Mouse (Mus musculus) left cerebral cortex, postnatal 14 days (tissue): ENCODE data around the gene Pcdh15. TPM values are rescaled to one million over a fixed set of nuclear protein-coding genes. Genes with fewer than 3 reads are reported as not detected.

Source experiments
- DNase-seq, 2 experiments: peaks; one replicate each; pipeline ENCODE4 v3.0.0; 2021 to 2022; ENCODE audit warnings: low spot score in 2 of 2, mixed read lengths in 1 of 2
- intact Hi-C: fragments of 180-260 bp; cut with DNase I; formaldehyde crosslinking; loops from one replicate; pipeline ENCODE4 v1.15.1; 2025
- total RNA-seq, 2 experiments: library from RNA; stranded (reverse); gene quantifications; 2 replicates each; pipeline ENCODE4 v1.2.3; 2021

Pcdh15 gene
- total RNA-seq, 2 experiments from 2014 or later, result 32.2 to 32.8 TPM

- peak; percentile 13 to 67 for DNase-seq
- intact Hi-C loops, result no loop called here
Observed at GRCm38 (mm10) chr10:73908568-73908967, 809.4 kb downstream of the Pcdh15 start.

- no peak for DNase-seq
- intact Hi-C loops, result no loop called here
Observed at GRCm38 (mm10) chr10:73915170-73915569, 816.0 kb downstream of the Pcdh15 start.

DNA sequence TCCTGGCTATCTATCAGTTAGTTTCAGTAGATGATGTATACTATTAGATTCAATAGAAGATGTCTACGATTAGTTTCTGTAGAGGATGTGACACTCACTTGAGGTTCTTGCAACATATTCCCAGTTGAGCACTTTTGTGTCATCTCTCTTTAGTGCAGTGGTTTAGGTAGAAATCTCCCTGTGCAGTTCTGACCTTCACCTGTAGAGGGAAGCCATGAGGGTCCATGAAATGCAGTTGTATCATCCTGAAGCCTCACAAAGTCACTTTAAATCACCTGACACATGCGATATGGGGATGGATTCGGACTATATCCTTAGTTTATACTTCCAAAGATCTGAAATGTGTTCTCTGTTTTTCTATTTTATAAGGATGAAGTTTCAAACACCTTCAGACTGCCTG lies 822.4 kb downstream of the Pcdh15 start:
- intact Hi-C loops, result no loop called here
- peak; percentile 8 to 18 for DNase-seq

- no peak for DNase-seq
- intact Hi-C loops, result no loop called here
Observed at GRCm38 (mm10) chr10:73928672-73929071, 829.5 kb downstream of the Pcdh15 start.

- DNase-seq, result peak; percentile 21 to 54
- intact Hi-C loops, result no loop called here
Observed at GRCm38 (mm10) chr10:73929718-73930117, 830.6 kb downstream of the Pcdh15 start.

- no peak for DNase-seq
- intact Hi-C loops, result no loop called here
Observed at GRCm38 (mm10) chr10:73931185-73931584, 832.0 kb downstream of the Pcdh15 start.

GRCm38 (mm10) chr10:73931996-73932679 lies 833.0 kb downstream of the Pcdh15 start:
- DNase-seq, result no peak
- intact Hi-C loops, result no loop called here

DNA sequence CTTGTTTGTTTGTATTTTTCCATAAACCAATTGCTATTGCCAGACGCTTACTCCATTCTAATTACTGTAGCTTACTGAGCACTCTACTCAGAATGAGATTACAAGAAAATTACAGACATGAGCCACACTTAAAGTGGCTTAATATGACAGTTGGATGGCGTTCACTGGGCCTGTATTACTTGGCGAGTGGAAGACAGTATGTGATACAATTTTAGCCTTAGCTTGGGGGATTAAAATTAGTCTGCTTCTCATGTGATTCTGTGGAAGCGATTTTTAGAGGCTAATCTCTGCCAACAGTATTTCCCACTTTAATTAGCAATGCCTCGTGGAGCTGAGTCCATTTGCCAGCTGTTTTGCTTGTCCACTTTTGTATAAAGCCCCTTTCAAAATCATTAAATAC lies 837.0 kb downstream of the Pcdh15 start:
- no peak for DNase-seq
- intact Hi-C loops, result no loop called here

DNA sequence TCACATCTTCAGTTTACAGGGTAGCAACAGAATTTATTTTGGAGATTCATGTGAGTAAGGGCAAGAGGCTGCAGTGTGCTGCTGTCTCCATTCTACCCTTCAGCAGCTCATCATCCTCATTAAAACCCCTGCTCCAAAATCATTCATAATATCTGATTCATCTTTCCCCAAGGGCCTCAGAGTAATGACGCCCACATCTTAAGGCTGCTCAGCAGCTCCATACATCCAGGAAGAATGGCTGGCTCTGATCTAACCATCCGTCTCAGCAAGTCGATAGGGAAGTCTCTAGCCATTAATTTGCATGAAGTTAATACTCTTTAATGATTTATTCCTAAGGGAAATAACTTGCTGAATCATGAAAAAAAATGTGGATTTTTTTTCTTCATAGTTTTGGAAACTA lies 839.8 kb downstream of the Pcdh15 start:
- intact Hi-C loops, result no loop called here
- DNase-seq, result no peak

DNA sequence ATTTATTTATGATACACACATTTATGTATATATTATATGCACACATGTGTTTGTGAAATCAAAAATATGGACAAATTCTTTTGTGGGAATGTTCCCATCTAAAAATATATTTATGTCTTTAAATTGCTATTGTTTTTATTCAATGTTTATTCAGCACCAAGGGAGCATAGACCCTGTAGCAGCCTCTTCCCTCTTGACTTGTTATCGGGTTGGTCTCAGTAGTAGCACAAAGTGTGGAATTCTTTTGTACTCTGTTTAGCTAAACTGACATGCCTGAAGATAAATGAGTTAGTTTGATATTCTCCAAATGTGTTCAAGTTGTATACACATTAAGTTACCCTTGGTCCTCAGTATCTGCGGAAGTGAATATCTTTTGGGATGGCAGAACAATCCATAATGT lies 848.7 kb downstream of the Pcdh15 start:
- intact Hi-C loops, result no loop called here
- no peak for DNase-seq

GRCm38 (mm10) chr10:73953362-73953761 lies 854.2 kb downstream of the Pcdh15 start:
- DNase-seq, result no peak
- intact Hi-C loops, result no loop called here

GRCm38 (mm10) chr10:73984057-73984456 lies 884.9 kb downstream of the Pcdh15 start:
- DNase-seq, result no peak
- intact Hi-C loops, result no loop called here

- peak in 1 of 2 experiments; percentile 9 for DNase-seq
- intact Hi-C loops, result no loop called here
Observed at GRCm38 (mm10) chr10:74008836-74009235, 909.7 kb downstream of the Pcdh15 start.

GRCm38 (mm10) chr10:74023091-74023490 lies 923.9 kb downstream of the Pcdh15 start:
- intact Hi-C loops, result no loop called here

GRCm38 (mm10) chr10:74053059-74053458 lies 953.9 kb downstream of the Pcdh15 start:
- intact Hi-C loops, result no loop called here
- DNase-seq, result peak; percentile 44 to 61

More at GRCm38 (mm10) chr10:74023091-74023490, 923.9 kb downstream of the Pcdh15 start:
- no peak for DNase-seq

DNA sequence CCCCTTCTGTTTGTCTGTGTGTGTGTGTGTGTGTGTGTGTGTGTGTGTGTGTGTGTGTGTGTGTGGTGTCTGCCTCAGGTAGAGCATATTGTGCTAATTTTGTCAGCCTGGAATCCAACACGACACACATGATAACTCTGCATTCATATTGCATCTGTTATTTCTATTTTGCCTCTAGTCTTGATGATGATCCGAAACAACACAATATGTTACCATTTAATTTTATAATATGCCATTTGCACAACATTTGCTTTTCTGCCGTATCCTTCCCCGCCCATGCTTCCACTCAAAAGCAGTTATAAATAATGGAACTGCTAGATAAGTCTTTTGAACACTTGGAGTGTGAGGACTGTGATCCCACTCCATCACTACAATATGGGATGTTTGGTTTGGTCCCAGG lies 987.5 kb downstream of the Pcdh15 start:
- peak in 1 of 2 experiments; percentile 2 for DNase-seq
- intact Hi-C loops, result no loop called here

- DNase-seq, result no peak
- intact Hi-C loops, result no loop called here
Observed at GRCm38 (mm10) chr10:74098296-74098695, 999.2 kb downstream of the Pcdh15 start.

- DNase-seq, result peak in 1 of 2 experiments; percentile 6
- intact Hi-C loops, result no loop called here
Observed at GRCm38 (mm10) chr10:74114107-74114506, 1015.0 kb downstream of the Pcdh15 start.

DNA sequence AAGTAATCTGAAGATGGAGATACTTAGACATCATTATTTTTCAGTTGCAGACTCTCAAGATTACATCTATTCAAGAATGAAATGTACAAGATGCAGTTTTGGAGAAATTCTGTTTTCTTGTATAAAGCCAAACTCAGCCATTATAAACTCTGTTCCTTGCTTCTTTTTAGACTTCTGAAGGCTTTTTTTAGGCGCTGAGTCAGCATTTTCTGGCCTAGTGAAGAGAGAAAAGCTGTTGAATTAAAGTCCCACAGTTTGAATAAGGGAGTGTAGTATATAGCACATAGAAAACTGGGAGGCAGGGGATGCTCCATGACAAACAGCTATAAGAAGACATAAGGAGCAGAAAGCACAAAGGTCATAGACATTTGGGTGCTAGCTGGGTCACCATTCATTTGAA lies 1017.7 kb downstream of the Pcdh15 start:
- intact Hi-C loops, result no loop called here
- DNase-seq, result peak in 1 of 2 experiments; percentile 5

GRCm38 (mm10) chr10:74123421-74123820 lies 1024.3 kb downstream of the Pcdh15 start:
- DNase-seq, result no peak
- intact Hi-C loops, result no loop called here

GRCm38 (mm10) chr10:74129192-74129591 lies 1030.0 kb downstream of the Pcdh15 start:
- intact Hi-C loops, result no loop called here

DNA sequence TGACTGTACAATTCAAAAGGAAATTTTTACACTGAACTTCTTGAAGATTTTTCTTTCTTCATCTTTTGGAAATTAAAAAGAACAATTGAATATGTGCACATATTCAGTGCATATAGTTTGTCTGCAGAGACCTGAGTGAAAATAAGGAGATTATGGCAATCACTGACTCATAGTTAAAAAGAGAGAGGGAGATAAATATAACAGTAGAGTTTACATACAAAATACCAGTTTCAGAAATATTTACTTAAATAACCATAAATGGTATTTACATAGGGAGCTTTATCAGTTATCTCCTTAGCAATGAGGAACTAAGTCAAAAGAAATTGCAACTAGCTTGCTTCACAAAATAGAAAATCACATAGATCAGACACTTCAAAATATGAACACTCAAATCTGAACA lies 1030.5 kb downstream of the Pcdh15 start:
- intact Hi-C loops, result no loop called here
- DNase-seq, result no peak

More at GRCm38 (mm10) chr10:74129192-74129591, 1030.0 kb downstream of the Pcdh15 start:
- no peak for DNase-seq
